Mouse (Mus musculus): ENCODE measurements at regions not wholly inside any gene's neighbourhood (a gene's known extent, or its start where the extent isn't known, plus 50 kb on each side); places are given as distances from the start of the nearest gene placed in this dataset.

- ATAC-seq: no peak
- H3K27ac ChIP-seq (ENCODE audit: low read length): no peak overlapping the region
- WGBS: 59% methylated on average over 8 of the region's 8 CpGs
- H3K9me3 ChIP-seq (replicated peaks; ENCODE audit: control insufficient read depth, low read length, poor library complexity, severe bottlenecking): no peaks in the 10 kb centered on the region
- no peak overlapping the region for H3K4me3 ChIP-seq (ENCODE audit: low read depth, low read length)
- no peaks in the 10 kb centered on the region for H3K4me1 ChIP-seq (ENCODE audit: control insufficient read depth, insufficient read depth, low read length)
- no peaks in the 10 kb centered on the region for H3K27me3 ChIP-seq (ENCODE audit: control insufficient read depth, insufficient read depth, low read depth, low read length)
- no peaks in the 10 kb centered on the region for H3K36me3 ChIP-seq (ENCODE audit: control insufficient read depth, insufficient read depth, low read length)
- H3K9ac ChIP-seq (ENCODE audit: low read depth, low read length): no peak overlapping the region
- no peak overlapping the region for H3K4me2 ChIP-seq (ENCODE audit: low read length)
These were observed 63.9 kb downstream of the Tmco5 start for GRCm38 (mm10) chr2:116942321-116942791.

- Histone ChIP-seq H3K27ac (ENCODE audit: low read length) (no peak overlapping the region), H3K4me3 (ENCODE audit: low read depth, low read length) (no peak overlapping the region), H3K4me2 (ENCODE audit: low read length) (no peak overlapping the region), H3K36me3 (ENCODE audit: control insufficient read depth, insufficient read depth, low read length) (no peaks in the 10 kb centered on the region), H3K4me1 (ENCODE audit: control insufficient read depth, insufficient read depth, low read length) (no peaks in the 10 kb centered on the region), H3K27me3 (ENCODE audit: control insufficient read depth, insufficient read depth, low read depth, low read length) (no peaks in the 10 kb centered on the region), H3K9ac (ENCODE audit: low read depth, low read length) (no peak overlapping the region), H3K9me3 (replicated peaks; ENCODE audit: control insufficient read depth, low read length, poor library complexity, severe bottlenecking) (no peaks in the 10 kb centered on the region)
- no peak for ATAC-seq
- WGBS: 59% methylated on average over 3 of the region's 3 CpGs
These were observed 70.0 kb downstream of the Tmco5 start for GRCm38 (mm10) chr2:116948538-116948937.

GRCm38 (mm10) chr2:116949741-116950140, 71.2 kb downstream of the Tmco5 start:
- ATAC-seq: no peak
- WGBS: 83% methylated on average over 3 of the region's 3 CpGs
- no peaks in the 10 kb centered on the region for H3K27me3 ChIP-seq (ENCODE audit: control insufficient read depth, insufficient read depth, low read depth, low read length)

GRCm38 (mm10) chr2:116950154-116950553, 71.7 kb downstream of the Tmco5 start:
- H3K4me3 ChIP-seq (ENCODE audit: low read depth, low read length): no peak overlapping the region
- H3K27me3 ChIP-seq (ENCODE audit: control insufficient read depth, insufficient read depth, low read depth, low read length): no peaks in the 10 kb centered on the region
- 92% methylated on average over 5 of the region's 5 CpGs for WGBS
- no peaks in the 10 kb centered on the region for H3K36me3 ChIP-seq (ENCODE audit: control insufficient read depth, insufficient read depth, low read length)
- H3K9ac ChIP-seq (ENCODE audit: low read depth, low read length): no peak overlapping the region
- no peak overlapping the region for H3K27ac ChIP-seq (ENCODE audit: low read length)
- ATAC-seq: no peak
- H3K4me1 ChIP-seq (ENCODE audit: control insufficient read depth, insufficient read depth, low read length): no peaks in the 10 kb centered on the region
- H3K4me2 ChIP-seq (ENCODE audit: low read length): no peak overlapping the region
- H3K9me3 ChIP-seq (replicated peaks; ENCODE audit: control insufficient read depth, low read length, poor library complexity, severe bottlenecking): no peaks in the 10 kb centered on the region

More at GRCm38 (mm10) chr2:116949741-116950140, 71.2 kb downstream of the Tmco5 start:
- Histone ChIP-seq H3K4me1 (ENCODE audit: control insufficient read depth, insufficient read depth, low read length) (no peaks in the 10 kb centered on the region), H3K27ac (ENCODE audit: low read length) (no peak overlapping the region), H3K4me2 (ENCODE audit: low read length) (no peak overlapping the region), H3K36me3 (ENCODE audit: control insufficient read depth, insufficient read depth, low read length) (no peaks in the 10 kb centered on the region), H3K4me3 (ENCODE audit: low read depth, low read length) (no peak overlapping the region), H3K9me3 (replicated peaks; ENCODE audit: control insufficient read depth, low read length, poor library complexity, severe bottlenecking) (no peaks in the 10 kb centered on the region), H3K9ac (ENCODE audit: low read depth, low read length) (no peak overlapping the region)

GRCm38 (mm10) chr2:116951481-116951880, 73.0 kb downstream of the Tmco5 start:
- no peak for ATAC-seq
- no peaks in the 10 kb centered on the region for H3K36me3 ChIP-seq (ENCODE audit: control insufficient read depth, insufficient read depth, low read length)
- no peaks in the 10 kb centered on the region for H3K4me1 ChIP-seq (ENCODE audit: control insufficient read depth, insufficient read depth, low read length)
- no peak overlapping the region for H3K27ac ChIP-seq (ENCODE audit: low read length)
- WGBS: 100% methylated on average over 1 of the region's 1 CpGs
- H3K4me2 ChIP-seq (ENCODE audit: low read length): no peak overlapping the region
- no peaks in the 10 kb centered on the region for H3K9me3 ChIP-seq (replicated peaks; ENCODE audit: control insufficient read depth, low read length, poor library complexity, severe bottlenecking)
- H3K27me3 ChIP-seq (ENCODE audit: control insufficient read depth, insufficient read depth, low read depth, low read length): no peaks in the 10 kb centered on the region
- H3K9ac ChIP-seq (ENCODE audit: low read depth, low read length): no peak overlapping the region
- no peak overlapping the region for H3K4me3 ChIP-seq (ENCODE audit: low read depth, low read length)

- no peak for ATAC-seq
- no peaks in the 10 kb centered on the region for H3K4me1 ChIP-seq (ENCODE audit: control insufficient read depth, insufficient read depth, low read length)
- H3K36me3 ChIP-seq (ENCODE audit: control insufficient read depth, insufficient read depth, low read length): no peaks in the 10 kb centered on the region
- H3K4me3 ChIP-seq (ENCODE audit: low read depth, low read length): no peak overlapping the region
- H3K4me2 ChIP-seq (ENCODE audit: low read length): no peak overlapping the region
- no peaks in the 10 kb centered on the region for H3K27me3 ChIP-seq (ENCODE audit: control insufficient read depth, insufficient read depth, low read depth, low read length)
- H3K9ac ChIP-seq (ENCODE audit: low read depth, low read length): no peak overlapping the region
- no peaks in the 10 kb centered on the region for H3K9me3 ChIP-seq (replicated peaks; ENCODE audit: control insufficient read depth, low read length, poor library complexity, severe bottlenecking)
- H3K27ac ChIP-seq (ENCODE audit: low read length): no peak overlapping the region
- WGBS: 92% methylated on average over 7 of the region's 7 CpGs
These were observed 75.8 kb downstream of the Tmco5 start for GRCm38 (mm10) chr2:116954280-116954679.

GRCm38 (mm10) chr2:116954896-116955295, 76.4 kb downstream of the Tmco5 start:
- WGBS: 92% methylated on average over 4 of the region's 4 CpGs
- Histone ChIP-seq H3K4me3 (ENCODE audit: low read depth, low read length) (no peak overlapping the region), H3K27me3 (ENCODE audit: control insufficient read depth, insufficient read depth, low read depth, low read length) (no peaks in the 10 kb centered on the region), H3K9me3 (replicated peaks; ENCODE audit: control insufficient read depth, low read length, poor library complexity, severe bottlenecking) (no peaks in the 10 kb centered on the region), H3K4me1 (ENCODE audit: control insufficient read depth, insufficient read depth, low read length) (no peaks in the 10 kb centered on the region), H3K4me2 (ENCODE audit: low read length) (no peak overlapping the region), H3K27ac (ENCODE audit: low read length) (no peak overlapping the region), H3K36me3 (ENCODE audit: control insufficient read depth, insufficient read depth, low read length) (no peaks in the 10 kb centered on the region), H3K9ac (ENCODE audit: low read depth, low read length) (no peak overlapping the region)
- no peak for ATAC-seq

- WGBS: 72% methylated on average over 8 of the region's 8 CpGs
- ATAC-seq: no peak
- no peak overlapping the region for H3K9ac ChIP-seq (ENCODE audit: low read depth, low read length)
These were observed 84.8 kb downstream of the Tmco5 start for GRCm38 (mm10) chr2:116963116-116963873.

GRCm38 (mm10) chr2:116966266-116966665, 87.8 kb downstream of the Tmco5 start:
- Histone ChIP-seq H3K27ac (ENCODE audit: low read length) (no peak overlapping the region), H3K9ac (ENCODE audit: low read depth, low read length) (no peak overlapping the region), H3K4me1 (ENCODE audit: control insufficient read depth, insufficient read depth, low read length) (no peaks in the 10 kb centered on the region), H3K4me2 (ENCODE audit: low read length) (no peak overlapping the region), H3K27me3 (ENCODE audit: control insufficient read depth, insufficient read depth, low read depth, low read length) (no peaks in the 10 kb centered on the region), H3K4me3 (ENCODE audit: low read depth, low read length) (no peak overlapping the region), H3K36me3 (ENCODE audit: control insufficient read depth, insufficient read depth, low read length) (no peaks in the 10 kb centered on the region), H3K9me3 (replicated peaks; ENCODE audit: control insufficient read depth, low read length, poor library complexity, severe bottlenecking) (no peaks in the 10 kb centered on the region)
- no peak for ATAC-seq
- WGBS: 83% methylated on average over 1 of the region's 1 CpGs

More at GRCm38 (mm10) chr2:116963116-116963873, 84.8 kb downstream of the Tmco5 start:
- no peak overlapping the region for H3K4me3 ChIP-seq (ENCODE audit: low read depth, low read length)
- no peaks in the 10 kb centered on the region for H3K36me3 ChIP-seq (ENCODE audit: control insufficient read depth, insufficient read depth, low read length)
- no peak overlapping the region for H3K27ac ChIP-seq (ENCODE audit: low read length)
- H3K9me3 ChIP-seq (replicated peaks; ENCODE audit: control insufficient read depth, low read length, poor library complexity, severe bottlenecking): no peaks in the 10 kb centered on the region
- H3K4me1 ChIP-seq (ENCODE audit: control insufficient read depth, insufficient read depth, low read length): no peaks in the 10 kb centered on the region
- no peaks in the 10 kb centered on the region for H3K27me3 ChIP-seq (ENCODE audit: control insufficient read depth, insufficient read depth, low read depth, low read length)
- H3K4me2 ChIP-seq (ENCODE audit: low read length): no peak overlapping the region
